8 mouse cellular contexts compared by ENCODE assay signal in genomic region chr19:60553501-60553900, GRCm38 (mm10). TPM values are rescaled to one million over a fixed set of nuclear protein-coding genes. Genes with fewer than 3 reads are reported as not detected.
A peak's percentile ranks its signal among the peaks of the same experiment; 100 is the strongest.
DNase-seq lines count a peak whose midpoint lies in the region; ATAC-seq and TF ChIP-seq lines count a peak whose summit lies in the region.

No protein-coding gene starts in this region.

- H3K4me2 ChIP-seq in liver, embryonic 11.5 days, result no peak overlapping the region

- no peak overlapping the region for H3K27ac ChIP-seq in liver, adult 2 months (replicated peaks; ENCODE audit: insufficient read depth, low read depth, low read length)
- no peak overlapping the region for H3K27ac ChIP-seq in liver, embryonic 11.5 days (ENCODE audit: low read depth, low read length)
- no peak overlapping the region for H3K27ac ChIP-seq in left cerebral cortex, adult 2 months

- peaks cover 4% of the 10 kb centered on the region; the same call in 1 of the 2 replicates for H3K79me2 ChIP-seq in liver, adult 2 months (ENCODE audit: control insufficient read depth, insufficient read depth, low read length)

- no peaks in the 10 kb centered on the region for H3K27me3 ChIP-seq in liver, adult 2 months (ENCODE audit: control insufficient read depth, insufficient read depth, low read length)
- no peaks in the 10 kb centered on the region for H3K27me3 ChIP-seq in liver, embryonic 11.5 days (replicated peaks; ENCODE audit: control insufficient read depth, insufficient read depth, low read length)

- no peak for ATAC-seq in liver, embryonic 11.5 days (replicated peaks; ENCODE audit: low FRiP score)
- ATAC-seq in neutrophil, adult 5-6 weeks (ENCODE audit: extremely low read depth, insufficient number of reproducible peaks, low FRiP score, poor library complexity, severe bottlenecking), result peak; percentile 58; the same call in 1 of the 2 replicates

- TF ChIP-seq POLR2A in liver, adult 2 months (IDR thresholded peaks at IDR 0.05; ENCODE audit: extremely low read depth, insufficient read depth, low read length), result no peak

- H3K36me3 ChIP-seq in liver, adult 2 months (ENCODE audit: control insufficient read depth, insufficient read depth, low read length), result peaks cover 32% of the 10 kb centered on the region
- H3K36me3 ChIP-seq in liver, embryonic 11.5 days (ENCODE audit: control insufficient read depth, insufficient read depth, low read length), result no peaks in the 10 kb centered on the region

- no peaks in the 10 kb centered on the region for H3K9me3 ChIP-seq in liver, embryonic 11.5 days (ENCODE audit: control insufficient read depth, low read length)

- intact Hi-C loops in gastrocnemius, postnatal 36 days (cut with DNase I), result no loop called here
- intact Hi-C loops in left cerebral cortex, adult 2 months (cut with DNase I), result loop anchor here (5.0 kb wide), 1 partner anchor 116 kb away; no protein-coding TSS in a partner anchor

- DNase-seq in liver, adult 2 months (ENCODE audit: extremely low read depth, low read depth, low spot score), result peak; percentile 42
- no peak for DNase-seq in liver, embryonic 11.5 days (ENCODE audit: low spot score)
- DNase-seq in NIH3T3 (ENCODE audit: low read depth), result peak; percentile 87
- peak; percentile 58 for DNase-seq in cerebellum, adult 9-10 months
- DNase-seq in gastrocnemius, postnatal 36 days, result peak; percentile 12 to 19
- DNase-seq in left cerebral cortex, adult 2 months (ENCODE audit: extremely low spot score in 1 of 2, low spot score in 2 of 2), result peak; percentile 54 to 60
- DNase-seq in thymus, postnatal 36 days, result peak; percentile 25 to 36

- no peak overlapping the region for H3K4me3 ChIP-seq in liver, adult 2 months (ENCODE audit: insufficient read depth, low read depth, low read length)
- no peak overlapping the region for H3K4me3 ChIP-seq in liver, embryonic 11.5 days (ENCODE audit: low read depth, low read length)
- no peak overlapping the region for H3K4me3 ChIP-seq in left cerebral cortex, adult 2 months

- TF ChIP-seq CTCF in liver, adult 2 months (IDR thresholded peaks at IDR 0.05; ENCODE audit: low read depth, low read length), result peak; percentile 29; the same call in 1 of the 2 replicates
- peak; percentile 89 for TF ChIP-seq CTCF in left cerebral cortex, adult 2 months (IDR thresholded peaks at IDR 0.05)

- H3K4me1 ChIP-seq in liver, adult 2 months (ENCODE audit: control insufficient read depth, insufficient read depth, low read length), result no peaks in the 10 kb centered on the region; the same call in 1 of the 2 replicates
- no peaks in the 10 kb centered on the region for H3K4me1 ChIP-seq in liver, embryonic 11.5 days (replicated peaks; ENCODE audit: control insufficient read depth, insufficient read depth, low read length)

- H3K9ac ChIP-seq in liver, adult 2 months (ENCODE audit: low read depth, low read length), result no peak overlapping the region
- H3K9ac ChIP-seq in liver, embryonic 11.5 days (ENCODE audit: low read depth, low read length), result no peak overlapping the region

RNA-seq across cellular contexts. Expression of gene Cacul1, which starts 27.3 kb away (rescaled TPM):
- 28.1 and 38.2 TPM in 2 replicates for total RNA-seq in liver, adult 2 months (2014; rRNA removed)
- 12.1 and 12.2 TPM in 2 replicates for polyA plus RNA-seq in liver, adult 2 months (2012; rRNA removed)
- polyA plus RNA-seq in liver, embryonic 11.5 days (2014; fragmentation: Nextera tagmentation; extraction: Ambion mirVana), result 22.1 and 26.9 TPM in 2 replicates
- 10 to 100 TPM; 31.0 to 31.3 TPM for total RNA-seq in gastrocnemius, postnatal 36 days (2021)
- total RNA-seq in left cerebral cortex, adult 2 months (2021), result 10 to 100 TPM; 53.3 to 53.6 TPM
- total RNA-seq in neutrophil, adult 5-6 weeks (2017), result 67.2 and 71.3 TPM in 2 replicates
